Mouse (Mus musculus) midbrain, embryonic 10.5 days (tissue): Measurements from ENCODE around the gene Dguok. TPM values are rescaled to one million over a fixed set of nuclear protein-coding genes. Genes with fewer than 3 reads are reported as not detected.

Experiments
- DNase-seq: peaks from one replicate; pipeline ENCODE4 v3.0.0-alpha.2; 2017; ENCODE audit warnings: low spot score
- H3K27ac ChIP-seq: fragments of 300-500 bp; sonication (generic); replicated peaks from 2 replicates; pipeline ENCODE4 v1.5.1; 2016; ENCODE audit warnings: mild to moderate bottlenecking
- H3K27me3 ChIP-seq: fragments of 300-500 bp; sonication (generic); 2 replicates; pipeline ENCODE4 v1.6.1; 2016; ENCODE audit warnings: low read depth, mild to moderate bottlenecking; ENCODE audit not compliant: poor library complexity, severe bottlenecking
- H3K36me3 ChIP-seq: fragments of 300-500 bp; sonication (generic); 2 replicates; pipeline ENCODE4 v1.6.1; 2016; ENCODE audit warnings: mild to moderate bottlenecking, moderate library complexity
- H3K4me1 ChIP-seq: fragments of 300-500 bp; sonication (generic); 2 replicates; pipeline ENCODE4 v1.6.1; 2016
- H3K4me3 ChIP-seq: fragments of 300-500 bp; sonication (generic); 2 replicates; pipeline ENCODE4 v1.5.1; 2016; ENCODE audit warnings: mild to moderate bottlenecking, moderate library complexity
- H3K9me3 ChIP-seq: fragments of 300-500 bp; sonication (generic); replicated peaks from 2 replicates; pipeline ENCODE4 v1.6.1; 2016; ENCODE audit warnings: mild to moderate bottlenecking
- WGBS: fragments of 180-500 bp; shearing (Covaris S2); methylation state at CpG from one replicate; pipeline ENCODE4 v1.1.7; 2016; 5-methylcytosine and 5-hydroxymethylcytosine counted together
- polyA plus RNA-seq: library from polyadenylated mRNA; unstranded; fragments of >200 nt; fragmentation: Nextera tagmentation; extraction: Ambion mirVana; gene quantifications from 2 replicates; pipeline ENCODE4 v1.2.1, GENCODE M21; 2016

The Dguok gene
- polyA plus RNA-seq, 1 experiment from 2014 or later, result 60.3 TPM

DNA sequence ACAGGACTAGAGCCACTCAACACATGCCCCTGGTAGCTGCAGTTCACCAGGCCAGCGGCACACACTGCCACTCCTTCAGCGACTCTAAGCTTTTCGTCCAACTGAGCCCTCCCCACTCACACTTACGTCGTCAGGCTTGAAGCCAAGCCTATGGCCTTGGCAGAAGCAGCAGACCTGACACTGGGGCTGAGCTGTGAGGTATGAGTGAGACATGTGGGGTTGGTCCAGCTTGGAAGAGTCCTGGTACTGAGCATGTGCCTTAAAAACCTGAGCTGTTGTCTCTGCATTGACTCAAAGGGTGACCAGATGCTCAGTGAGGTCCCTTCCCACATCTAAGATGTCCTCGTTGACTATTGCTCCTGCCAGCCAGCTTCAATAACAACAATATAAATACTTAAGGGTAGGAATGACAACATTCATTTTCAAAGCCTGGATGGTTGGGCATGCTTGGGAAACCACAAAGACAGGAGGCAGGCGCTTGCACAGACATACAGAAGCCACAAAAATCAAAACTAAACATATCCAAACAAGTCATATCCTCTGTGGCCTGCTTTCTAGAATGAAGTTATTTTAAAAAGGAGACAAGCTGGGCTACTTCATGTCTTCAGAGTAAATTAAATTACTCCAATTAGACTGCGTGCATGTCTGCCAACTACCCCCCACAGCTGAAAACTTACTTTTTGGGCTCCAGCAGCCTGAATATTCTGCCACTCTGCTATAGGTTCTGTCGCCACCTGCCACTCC, 10.6 kb downstream of the Dguok start:
- no peak for DNase-seq
- 91% methylated on average over 9 of the region's 9 CpGs for whole genome bisulfite sequencing

DNA sequence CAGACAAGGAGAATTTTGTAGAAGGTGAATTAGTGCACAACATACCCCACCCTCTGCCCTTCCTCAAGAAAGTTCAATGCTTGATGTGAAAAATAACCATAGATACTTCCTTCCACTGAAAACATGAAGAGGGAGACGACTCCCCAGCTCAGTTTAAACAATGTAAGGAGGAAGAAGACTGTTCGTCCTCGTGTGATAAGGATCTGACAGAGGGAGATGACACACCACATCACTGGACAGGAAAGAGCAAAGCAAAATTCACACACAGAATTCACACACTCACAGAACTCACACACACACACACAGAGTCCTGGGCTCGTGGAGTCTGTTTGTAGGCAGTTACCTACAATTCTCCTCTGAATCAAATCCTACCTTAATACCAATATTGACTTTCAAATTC, 16.1 kb downstream of the Dguok start:
- no peak overlapping the region for H3K27ac ChIP-seq
- H3K9me3 ChIP-seq, result no peaks in the 10 kb centered on the region
- no peaks in the 10 kb centered on the region for H3K4me1 ChIP-seq
- no peaks in the 10 kb centered on the region for H3K27me3 ChIP-seq
- H3K4me3 ChIP-seq, result no peak overlapping the region
- no peak for DNase-seq
- peaks cover 80% of the 10 kb centered on the region for H3K36me3 ChIP-seq
- WGBS, result 84% methylated on average over 4 of the region's 4 CpGs

More for the DNA sequence above, 10.6 kb downstream of the Dguok start:
- Histone ChIP-seq H3K27me3 (no peaks in the 10 kb centered on the region), H3K36me3 (peaks cover 57% of the 10 kb centered on the region), H3K4me1 (no peaks in the 10 kb centered on the region), H3K27ac (no peak overlapping the region), H3K9me3 (no peaks in the 10 kb centered on the region; the same call in 1 of the 2 replicates), H3K4me3 (no peak overlapping the region)

GRCm38 (mm10) chr6:83488200-83488599, 18.6 kb downstream of the Dguok start:
- no peak overlapping the region for H3K27ac ChIP-seq
- no peak overlapping the region for H3K4me3 ChIP-seq
- no peaks in the 10 kb centered on the region for H3K9me3 ChIP-seq
- H3K27me3 ChIP-seq, result no peaks in the 10 kb centered on the region
- H3K36me3 ChIP-seq, result peaks cover 82% of the 10 kb centered on the region
- WGBS, result 89% methylated on average over 5 of the region's 5 CpGs
- H3K4me1 ChIP-seq, result no peaks in the 10 kb centered on the region
- no peak for DNase-seq

DNA sequence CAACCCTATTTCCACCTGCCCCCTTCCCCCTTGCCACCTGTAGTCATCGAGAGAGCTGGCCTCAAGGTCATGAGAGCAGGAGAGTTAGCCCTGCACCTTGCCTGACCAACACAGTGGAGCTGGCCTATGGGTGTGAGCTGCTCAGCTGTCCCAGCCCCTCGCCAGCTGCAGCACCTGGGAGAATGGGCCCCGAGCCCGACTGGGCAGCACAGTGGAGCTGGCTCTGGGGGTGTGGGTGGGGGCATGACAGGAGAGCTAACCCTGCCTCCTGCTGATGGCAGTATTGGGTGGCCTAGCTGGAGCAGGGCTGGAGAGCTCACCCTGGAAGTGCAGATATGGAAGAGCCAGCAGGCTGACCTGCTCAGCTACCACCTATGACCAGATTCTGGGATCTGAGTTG, 19.5 kb downstream of the Dguok start:
- H3K4me3 ChIP-seq, result no peak overlapping the region
- H3K4me1 ChIP-seq, result no peaks in the 10 kb centered on the region
- DNase-seq, result no peak
- WGBS, result 93% methylated on average over 4 of the region's 4 CpGs
- no peak overlapping the region for H3K27ac ChIP-seq
- no peaks in the 10 kb centered on the region for H3K27me3 ChIP-seq
- H3K9me3 ChIP-seq, result no peaks in the 10 kb centered on the region
- peaks cover 86% of the 10 kb centered on the region for H3K36me3 ChIP-seq

DNA sequence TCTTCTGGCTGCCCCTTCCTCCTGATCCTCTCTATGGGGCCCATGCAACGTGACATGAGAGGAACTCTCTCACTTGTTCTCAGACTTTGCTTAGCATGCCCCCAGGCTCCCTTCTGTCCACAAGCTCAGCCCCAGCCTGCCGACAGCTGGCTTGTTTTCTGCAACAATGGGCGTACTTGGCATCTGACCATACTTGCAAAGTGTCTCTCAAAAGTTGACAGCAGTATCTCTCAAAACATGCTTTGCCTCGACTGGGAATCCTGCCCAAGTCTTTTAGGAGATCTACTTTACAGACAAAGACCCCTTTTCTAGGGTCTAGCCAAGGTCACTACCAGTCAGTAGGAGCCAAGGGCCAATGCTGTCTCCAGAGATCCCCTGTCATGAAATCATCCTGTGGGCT, 20.9 kb downstream of the Dguok start:
- 86% methylated on average over 4 of the region's 4 CpGs for WGBS
- H3K27ac ChIP-seq, result no peak overlapping the region
- no peak overlapping the region for H3K4me3 ChIP-seq
- no peaks in the 10 kb centered on the region for H3K9me3 ChIP-seq
- no peaks in the 10 kb centered on the region for H3K4me1 ChIP-seq
- H3K27me3 ChIP-seq, result no peaks in the 10 kb centered on the region
- peaks cover 98% of the 10 kb centered on the region for H3K36me3 ChIP-seq
- no peak for DNase-seq

DNA sequence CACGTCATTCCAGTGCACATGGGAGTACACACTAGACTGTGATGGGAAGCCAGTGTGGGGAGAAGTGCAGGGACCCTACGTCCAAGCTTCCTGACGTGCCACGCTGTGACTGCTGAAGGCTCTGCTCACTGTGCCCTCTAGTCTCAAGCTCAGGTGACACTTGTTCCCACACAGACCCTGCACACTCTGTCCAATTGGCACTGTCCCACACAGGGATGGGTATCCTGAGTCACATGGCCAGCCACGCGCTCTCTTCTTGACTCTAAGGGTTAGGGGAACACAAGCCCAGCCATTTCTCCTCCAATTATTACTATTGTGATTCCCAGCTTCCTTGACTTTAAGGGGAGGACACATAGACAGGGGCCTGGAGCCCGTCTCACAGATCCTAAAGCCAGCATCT, 23.0 kb downstream of the Dguok start:
- Histone ChIP-seq H3K27ac (no peak overlapping the region), H3K9me3 (no peaks in the 10 kb centered on the region), H3K27me3 (no peaks in the 10 kb centered on the region), H3K36me3 (peaks cover 97% of the 10 kb centered on the region), H3K4me3 (no peak overlapping the region), H3K4me1 (no peaks in the 10 kb centered on the region)
- 94% methylated on average over 7 of the region's 7 CpGs for WGBS
- DNase-seq, result no peak

DNA sequence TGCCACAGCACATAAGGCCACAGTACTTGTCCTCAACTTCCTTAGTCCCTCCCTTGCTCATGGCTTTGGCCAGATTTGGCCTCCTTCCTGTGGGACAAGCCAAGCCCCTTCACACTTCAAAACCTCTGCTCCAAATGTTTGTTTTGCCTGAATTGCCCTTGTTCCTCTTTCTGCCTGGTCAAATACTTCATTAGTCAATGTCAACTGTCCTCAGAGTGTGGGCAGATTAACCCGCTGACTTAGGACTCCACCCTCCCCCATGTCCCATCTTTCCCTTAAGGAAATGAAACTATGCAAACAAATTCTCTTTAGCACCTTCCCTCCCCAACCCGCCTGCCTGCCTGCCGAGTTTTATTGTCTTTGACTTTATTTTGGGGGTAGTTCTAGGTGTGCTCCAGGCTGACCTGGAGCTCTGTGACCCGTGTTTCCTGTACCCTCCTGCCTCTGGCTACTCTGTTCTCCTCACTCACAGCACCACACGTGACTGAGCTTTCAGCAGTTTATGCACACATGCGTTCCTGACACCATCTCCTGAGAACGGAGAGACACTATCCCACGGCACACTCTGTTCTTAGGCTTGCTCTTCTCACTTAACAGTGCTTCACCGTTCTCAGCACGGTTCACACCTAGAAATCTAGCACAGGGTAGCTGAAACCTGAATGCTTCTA, 24.2 kb downstream of the Dguok start:
- DNase-seq, result no peak
- no peaks in the 10 kb centered on the region for H3K27me3 ChIP-seq
- H3K9me3 ChIP-seq, result no peaks in the 10 kb centered on the region
- H3K36me3 ChIP-seq, result peaks cover 88% of the 10 kb centered on the region
- WGBS, result 86% methylated on average over 10 of the region's 10 CpGs
- no peak overlapping the region for H3K4me3 ChIP-seq
- H3K4me1 ChIP-seq, result no peaks in the 10 kb centered on the region
- H3K27ac ChIP-seq, result no peak overlapping the region

DNA sequence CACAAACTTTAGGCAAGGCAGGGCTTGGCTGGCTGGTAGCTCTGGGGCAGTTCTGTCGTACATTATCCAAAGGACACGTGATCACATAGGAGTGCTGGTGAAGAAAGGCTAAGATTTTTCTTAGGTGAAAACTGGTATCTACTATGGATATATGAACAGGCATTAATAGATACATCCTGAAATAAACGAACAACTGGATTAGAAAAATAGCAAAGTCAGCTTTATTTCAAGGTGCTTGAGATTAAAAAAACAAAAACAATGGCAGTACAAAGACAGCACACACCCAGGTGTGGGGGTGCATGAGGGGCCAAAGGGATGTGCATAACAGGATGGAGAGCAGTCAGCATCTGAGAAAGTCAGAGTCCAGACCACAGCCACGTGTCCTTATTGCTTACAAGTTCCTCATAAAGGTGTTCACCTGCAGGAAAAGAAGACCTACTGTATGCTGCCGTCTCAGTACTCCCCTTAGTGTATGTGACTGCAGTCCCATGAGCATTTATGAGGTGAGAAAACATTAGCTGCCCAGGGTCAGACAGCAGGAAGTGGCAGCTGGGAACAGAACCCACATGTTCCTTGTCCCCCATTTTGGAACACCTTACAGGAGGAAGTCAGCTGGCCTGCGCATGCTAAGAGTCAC, 26.6 kb downstream of the Dguok start:
- peaks cover 73% of the 10 kb centered on the region for H3K36me3 ChIP-seq
- 0 out of 2 replicates have a peak, but pooled peaks cover 4% of the 10 kb centered on the region for H3K4me1 ChIP-seq
- DNase-seq, result no peak
- H3K27me3 ChIP-seq, result no peaks in the 10 kb centered on the region
- WGBS, result 91% methylated on average over 6 of the region's 6 CpGs
- H3K27ac ChIP-seq, result no peak overlapping the region
- no peak overlapping the region for H3K4me3 ChIP-seq
- no peaks in the 10 kb centered on the region for H3K9me3 ChIP-seq

GRCm38 (mm10) chr6:83479193-83479592, 27.6 kb downstream of the Dguok start:
- Histone ChIP-seq H3K9me3 (no peaks in the 10 kb centered on the region), H3K36me3 (peaks cover 64% of the 10 kb centered on the region), H3K27ac (no peak overlapping the region), H3K27me3 (no peaks in the 10 kb centered on the region), H3K4me3 (no peak overlapping the region), H3K4me1 (0 out of 2 replicates have a peak, but pooled peaks cover 4% of the 10 kb centered on the region)
- no peak for DNase-seq
- 83% methylated on average over 2 of the region's 2 CpGs for WGBS

DNA sequence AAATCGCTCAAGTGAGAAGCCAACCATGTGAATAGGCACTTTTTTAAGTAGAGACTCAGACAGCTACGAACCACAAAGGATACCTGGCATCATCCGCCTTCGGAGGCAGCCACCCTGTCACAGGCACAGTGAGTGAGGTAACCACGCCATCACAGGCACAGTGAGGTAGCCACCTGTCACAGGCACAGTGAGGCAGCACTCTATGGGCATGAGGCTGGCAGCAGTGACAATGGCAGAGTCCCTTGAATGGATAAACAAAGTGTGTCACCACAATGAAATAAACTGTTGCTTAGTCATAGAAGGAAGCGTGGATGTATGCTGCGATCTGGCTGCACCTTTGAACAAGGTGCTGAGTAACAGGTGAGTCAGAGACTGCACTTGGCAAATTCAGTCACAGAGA, 28.1 kb downstream of the Dguok start:
- no peak for DNase-seq
- Histone ChIP-seq H3K36me3 (peaks cover 58% of the 10 kb centered on the region), H3K27ac (no peak overlapping the region), H3K4me1 (0 out of 2 replicates have a peak, but pooled peaks cover 4% of the 10 kb centered on the region), H3K4me3 (no peak overlapping the region), H3K27me3 (no peaks in the 10 kb centered on the region), H3K9me3 (no peaks in the 10 kb centered on the region)
- WGBS, result 93% methylated on average over 7 of the region's 7 CpGs

GRCm38 (mm10) chr6:83478217-83478616, 28.6 kb downstream of the Dguok start:
- H3K4me3 ChIP-seq, result no peak overlapping the region
- WGBS, result 65% methylated on average over 4 of the region's 4 CpGs
- H3K36me3 ChIP-seq, result peaks cover 55% of the 10 kb centered on the region
- H3K4me1 ChIP-seq, result 0 out of 2 replicates have a peak, but pooled peaks cover 4% of the 10 kb centered on the region
- no peak overlapping the region for H3K27ac ChIP-seq
- no peaks in the 10 kb centered on the region for H3K9me3 ChIP-seq
- no peak for DNase-seq
- H3K27me3 ChIP-seq, result no peaks in the 10 kb centered on the region

DNA sequence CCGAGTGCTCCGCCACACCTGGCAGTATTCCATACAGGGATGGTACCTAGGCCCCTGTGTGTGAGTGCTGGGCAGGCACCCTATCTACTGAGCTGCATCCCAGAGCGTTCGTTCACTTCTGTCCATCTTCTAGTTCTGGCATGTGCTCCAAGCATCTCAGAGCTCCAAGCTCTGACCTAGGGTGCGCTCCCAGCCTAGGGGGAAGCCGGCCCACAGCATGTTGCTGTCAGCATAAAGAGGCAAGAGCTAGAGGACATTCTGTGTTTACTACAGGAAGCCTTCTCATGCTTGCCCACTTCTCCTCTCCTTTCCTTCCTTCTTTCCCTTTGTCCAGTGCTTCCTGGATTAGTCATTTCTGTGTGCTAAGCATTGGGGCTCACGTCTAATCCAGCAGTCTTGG, 31.3 kb downstream of the Dguok start:
- H3K4me3 ChIP-seq, result no peak overlapping the region
- H3K27me3 ChIP-seq, result no peaks in the 10 kb centered on the region
- no peaks in the 10 kb centered on the region for H3K9me3 ChIP-seq
- no peak overlapping the region for H3K27ac ChIP-seq
- whole genome bisulfite sequencing, result 79% methylated on average over 7 of the region's 7 CpGs
- H3K4me1 ChIP-seq, result 0 out of 2 replicates have a peak, but pooled peaks cover 4% of the 10 kb centered on the region
- peaks cover 28% of the 10 kb centered on the region for H3K36me3 ChIP-seq
- no peak for DNase-seq

GRCm38 (mm10) chr6:83473240-83473639, 33.5 kb downstream of the Dguok start:
- no peak overlapping the region for H3K27ac ChIP-seq
- H3K4me3 ChIP-seq, result no peak overlapping the region
- peaks cover 7% of the 10 kb centered on the region; the same call in 1 of the 2 replicates for H3K4me1 ChIP-seq
- DNase-seq, result no peak
- H3K27me3 ChIP-seq, result no peaks in the 10 kb centered on the region
- peaks cover 9% of the 10 kb centered on the region; the same call in 1 of the 2 replicates for H3K36me3 ChIP-seq
- H3K9me3 ChIP-seq, result no peaks in the 10 kb centered on the region
- 85% methylated on average over 9 of the region's 9 CpGs for WGBS
